Mouse (Mus musculus): Measurements from ENCODE around the gene Tmem51.
A peak's percentile ranks its signal among the peaks of the same experiment; 100 is the strongest.
"Not testable (repeated sequence)": the region's sequence is repeated elsewhere in the genome, so short reads cannot be mapped to it uniquely, and the experiment has no call there.

Gene Tmem51

GRCm38 (mm10) chr4:142014659-142015608 is 69.2 kb downstream of the Tmem51 start, which contains the start of gene Fhad1:
Gene Fhad1, minus strand, starts transcription at chr4:142015082.
- DNase-seq (ENCODE audit: low read depth), result peak; percentile 21

GRCm38 (mm10) chr4:142011236-142011635 is 72.9 kb downstream of the Tmem51 start:
- no peak for DNase-seq (ENCODE audit: low read depth)

GRCm38 (mm10) chr4:142010441-142010840 is 73.7 kb downstream of the Tmem51 start:
- DNase-seq (ENCODE audit: low read depth), result no peak

- no peak for DNase-seq (ENCODE audit: low read depth)
Observed at GRCm38 (mm10) chr4:142008206-142008605, 75.9 kb downstream of the Tmem51 start.

- DNase-seq (ENCODE audit: low read depth), result no peak
Observed at GRCm38 (mm10) chr4:142000581-142000980, 83.5 kb downstream of the Tmem51 start.

GRCm38 (mm10) chr4:141999494-142000074 is 84.5 kb downstream of the Tmem51 start:
- DNase-seq (ENCODE audit: low read depth), result no peak

GRCm38 (mm10) chr4:141998282-141998821 is 85.8 kb downstream of the Tmem51 start:
- DNase-seq (ENCODE audit: low read depth), result no peak

- no peak for DNase-seq (ENCODE audit: low read depth)
Observed at GRCm38 (mm10) chr4:141996880-141997279, 87.2 kb downstream of the Tmem51 start.

- DNase-seq (ENCODE audit: low read depth), result no peak
Observed at GRCm38 (mm10) chr4:141996086-141996485, 88.0 kb downstream of the Tmem51 start.

- not testable (repeated sequence) for DNase-seq (ENCODE audit: low read depth)
Observed at GRCm38 (mm10) chr4:141994062-141994471, 90.0 kb downstream of the Tmem51 start.

- no peak for DNase-seq (ENCODE audit: low read depth)
Observed at GRCm38 (mm10) chr4:141993347-141994061, 90.6 kb downstream of the Tmem51 start.

- DNase-seq (ENCODE audit: low read depth), result no peak
Observed at GRCm38 (mm10) chr4:141992530-141993204, 91.4 kb downstream of the Tmem51 start.

GRCm38 (mm10) chr4:141988178-141988577 is 95.9 kb downstream of the Tmem51 start:
- no peak for DNase-seq (ENCODE audit: low read depth)

- peak; percentile 22 for DNase-seq (ENCODE audit: low read depth)
Observed at GRCm38 (mm10) chr4:141983689-141984088, 100.4 kb downstream of the Tmem51 start.

- no peak for DNase-seq (ENCODE audit: low read depth)
Observed at GRCm38 (mm10) chr4:141981475-141981874, 102.6 kb downstream of the Tmem51 start.

Measured in NIH3T3 (cell line).